16 mouse cellular contexts compared by ENCODE assay signal in the genomic region with DNA sequence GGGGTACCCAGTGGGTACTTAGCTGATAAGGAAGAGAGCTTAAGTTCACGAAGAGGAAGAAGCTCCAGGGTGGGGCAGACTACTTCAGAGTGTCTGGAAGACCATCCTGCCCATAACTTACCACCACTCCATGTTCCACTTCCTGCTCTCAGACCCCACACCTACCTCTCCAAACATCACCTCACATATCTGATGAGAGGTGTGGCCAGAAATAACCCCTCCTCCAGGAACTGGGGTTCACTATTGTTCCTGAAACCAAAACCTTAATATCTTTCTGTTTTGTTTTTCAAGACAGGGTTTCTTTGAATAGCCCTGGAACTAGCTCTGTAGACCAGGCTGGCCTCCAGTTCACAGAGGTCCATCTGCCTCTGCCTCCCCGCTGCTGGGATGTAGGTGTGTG. TPM values are rescaled to one million over a fixed set of nuclear protein-coding genes. Genes with fewer than 3 reads are reported as not detected.
DNase-seq lines count a peak whose midpoint lies in the region; ATAC-seq and TF ChIP-seq lines count a peak whose summit lies in the region.
"Had no signal": no experiment of that assay in that cellular context is flagged by ENCODE, and none has a peak within 500 bp of the region (broad histone marks: within the 10 kb centered on the region; RNA-seq: fewer than 3 reads in every experiment).

No protein-coding gene starts in this region.

- 73% methylated on average over 2 of the region's 2 CpGs for WGBS in embryonic facial prominence, embryonic 15.5 days
- 85% methylated on average over 2 of the region's 2 CpGs for WGBS in hindbrain, embryonic 13.5 days
- 77% methylated on average over 2 of the region's 2 CpGs for WGBS in midbrain, embryonic 13.5 days

- peaks cover 16 to 43% of the 10 kb centered on the region in 2 experiments for H3K36me3 ChIP-seq in CH12.LX (replicated peaks in 1 of 2; ENCODE audit: control insufficient read depth in 1 of 2, insufficient read depth in 1 of 2, low read length in 1 of 2)
- H3K36me3 ChIP-seq in embryonic facial prominence, embryonic 15.5 days, result peaks cover 7% of the 10 kb centered on the region; the same call in 1 of the 2 replicates
- H3K36me3 ChIP-seq in hindbrain, embryonic 13.5 days, result 0 out of 2 replicates have a peak, but pooled peaks cover 3% of the 10 kb centered on the region
- H3K36me3 ChIP-seq in midbrain, embryonic 13.5 days, result peaks cover 4% of the 10 kb centered on the region; the same call in 1 of the 2 replicates

- H3K27me3 ChIP-seq in CH12.LX (replicated peaks), result no peaks in the 10 kb centered on the region
- no peaks in the 10 kb centered on the region for H3K27me3 ChIP-seq in embryonic facial prominence, embryonic 15.5 days
- H3K27me3 ChIP-seq in hindbrain, embryonic 13.5 days, result no peaks in the 10 kb centered on the region
- no peaks in the 10 kb centered on the region for H3K27me3 ChIP-seq in midbrain, embryonic 13.5 days

- in situ Hi-C loops in CH12.LX (cut with MboI; ENCODE audit: low pct_ligation_motif_present, low pct_unique_long_range_greater_than_20kb, low sequenced_read_pairs), result no loop called here

- no peaks in the 10 kb centered on the region for H3K9me3 ChIP-seq in CH12.LX (replicated peaks; ENCODE audit: low read length)
- H3K9me3 ChIP-seq in embryonic facial prominence, embryonic 15.5 days (replicated peaks), result no peaks in the 10 kb centered on the region
- H3K9me3 ChIP-seq in hindbrain, embryonic 13.5 days, result no peaks in the 10 kb centered on the region
- no peaks in the 10 kb centered on the region for H3K9me3 ChIP-seq in midbrain, embryonic 13.5 days
- H3K9me3 ChIP-seq: heart, embryonic 10.5 days had no signal

- dilution Hi-C loops in CH12.LX (cut with MboI; ENCODE audit: extremely low pct_ligation_motif_present, extremely low pct_unique_long_range_greater_than_20kb, low sequenced_read_pairs), result no loop called here

- no peak for DNase-seq in CH12.LX (ENCODE audit: extremely low read depth)
- DNase-seq in layer of hippocampus, postnatal 25 days (ENCODE audit: extremely low spot score in 1 of 2, low spot score in 1 of 2), result no peak
- DNase-seq in frontal cortex, postnatal 10 days (ENCODE audit: low spot score in 2 of 2), result no peak
- no peak for DNase-seq in ovary, postnatal 10 days (ENCODE audit: low spot score)
- no peak for DNase-seq in retina, postnatal 1 day
- DNase-seq: cerebellum, adult 9-11 months; lung, adult 2 months; thymus, postnatal 36 days had no signal

- H3K4me2 ChIP-seq in CH12.LX (ENCODE audit: insufficient read depth, low read depth, poor library complexity, severe bottlenecking), result peak overlapping the region; percentile 23; the same call in 1 of the 2 replicates
- H3K4me2 ChIP-seq in embryonic facial prominence, embryonic 15.5 days (replicated peaks), result no peak overlapping the region
- peak overlapping the region; percentile 83 for H3K4me2 ChIP-seq in hindbrain, embryonic 13.5 days
- peak overlapping the region; percentile 80 for H3K4me2 ChIP-seq in midbrain, embryonic 13.5 days (replicated peaks)

- H3K27ac ChIP-seq in CH12.LX (ENCODE audit: insufficient read depth, low read depth), result peak overlapping the region; percentile 30
- peak overlapping the region; percentile 35 for H3K27ac ChIP-seq in embryonic facial prominence, embryonic 15.5 days (replicated peaks)
- peak overlapping the region; percentile 87 for H3K27ac ChIP-seq in hindbrain, embryonic 13.5 days
- peak overlapping the region; percentile 93 for H3K27ac ChIP-seq in midbrain, embryonic 13.5 days
- H3K27ac ChIP-seq: heart, embryonic 10.5 days had no signal

- no peak for TF ChIP-seq EP300 in CH12.LX (IDR thresholded peaks at IDR 0.05; ENCODE audit: low read length)

- no peak for TF ChIP-seq POLR2A in CH12.LX (IDR thresholded peaks at IDR 0.05; ENCODE audit: low read depth, low read length)

- peaks cover 46 to 87% of the 10 kb centered on the region in 2 experiments for H3K4me1 ChIP-seq in CH12.LX (ENCODE audit: control insufficient read depth in 1 of 2, insufficient read depth in 2 of 2)
- H3K4me1 ChIP-seq in embryonic facial prominence, embryonic 15.5 days, result peaks cover 48% of the 10 kb centered on the region
- peaks cover 82% of the 10 kb centered on the region for H3K4me1 ChIP-seq in hindbrain, embryonic 13.5 days (replicated peaks)
- H3K4me1 ChIP-seq in midbrain, embryonic 13.5 days (replicated peaks), result peaks cover 88% of the 10 kb centered on the region

- no peak for ATAC-seq in embryonic facial prominence, embryonic 15.5 days (ENCODE audit: insufficient number of reproducible peaks, low FRiP score, low TSS enrichment, low read depth)
- ATAC-seq in hindbrain, embryonic 13.5 days (ENCODE audit: low FRiP score), result no peak
- no peak for ATAC-seq in midbrain, embryonic 13.5 days
- ATAC-seq: intestine, embryonic 16.5 days had no signal

- H3K79me2 ChIP-seq in CH12.LX (replicated peaks; ENCODE audit: control insufficient read depth, extremely low read depth, insufficient read depth, poor library complexity, severe bottlenecking), result peaks cover 6% of the 10 kb centered on the region; the same call in 1 of the 2 replicates

- peak overlapping the region in 1 of 3 experiments; percentile 35 for H3K4me3 ChIP-seq in CH12.LX (replicated peaks in 1 of 3; ENCODE audit: low read depth in 2 of 3, low read length in 2 of 3, poor library complexity in 1 of 3)
- H3K4me3 ChIP-seq in embryonic facial prominence, embryonic 15.5 days (replicated peaks), result no peak overlapping the region
- H3K4me3 ChIP-seq in hindbrain, embryonic 13.5 days, result peak overlapping the region; percentile 17
- peak overlapping the region; percentile 50 for H3K4me3 ChIP-seq in midbrain, embryonic 13.5 days (replicated peaks)
- H3K4me3 ChIP-seq: erythroblast, embryonic 14.5 days; heart, embryonic 10.5 days had no signal

- TF ChIP-seq RAD21 in CH12.LX (IDR thresholded peaks at IDR 0.05; ENCODE audit: low read depth, low read length), result no peak

- peak overlapping the region; percentile 5; the same call in 1 of the 2 replicates for H3K9ac ChIP-seq in CH12.LX (ENCODE audit: insufficient read depth, low read depth)
- H3K9ac ChIP-seq in embryonic facial prominence, embryonic 15.5 days, result no peak overlapping the region
- peak overlapping the region; percentile 60 for H3K9ac ChIP-seq in hindbrain, embryonic 13.5 days
- H3K9ac ChIP-seq in midbrain, embryonic 13.5 days (replicated peaks), result peak overlapping the region; percentile 53; the same call in 1 of the 2 replicates

- TF ChIP-seq CTCF in CH12.LX (conservative IDR thresholded peaks at IDR 0.05 in 1 of 2, IDR thresholded peaks at IDR 0.05 in 1 of 2; ENCODE audit: low read depth in 2 of 2, low read length in 2 of 2), result no peak

TF ChIP-seq in CH12.LX, 34 proteins besides CTCF, POLR2A, EP300 and RAD21:
- TF ChIP-seq ZC3H11A (IDR thresholded peaks at IDR 0.05; ENCODE audit: low read depth, low read length) (no peak), MEF2A (IDR thresholded peaks at IDR 0.05; ENCODE audit: borderline replicate concordance, low read depth, low read length) (0 out of 2 replicates have a peak, but pooled peaks have one; percentile 53), ELF1 (IDR thresholded peaks at IDR 0.05; ENCODE audit: low read depth, low read length) (peak; percentile 58), SIN3A (IDR thresholded peaks at IDR 0.05; ENCODE audit: low read length) (peak; percentile 9; the same call in 1 of the 2 replicates), MAX (IDR thresholded peaks at IDR 0.05; ENCODE audit: low read length) (0 out of 2 replicates have a peak, but pooled peaks have one; percentile 14), BHLHE40 (IDR thresholded peaks at IDR 0.05; ENCODE audit: low read depth, low read length) (no peak)

RNA-seq across cellular contexts. Expression of a gene that starts 12.2 kb away (rescaled TPM):
- total RNA-seq in CH12.LX (2012; rRNA removed) (8.9 and 9.8 TPM in 2 replicates), CH12.LX (2014; rRNA removed) (3.0 and 3.7 TPM in 2 replicates)
- 5.2 and 6.3 TPM in 2 replicates for polyA plus RNA-seq in CH12.LX (2012; ENCODE audit: insufficient read length, low read depth)
- polyA plus RNA-seq in embryonic facial prominence, embryonic 15.5 days (2015; fragmentation: Nextera tagmentation; extraction: Ambion mirVana), result 29.5 and 30.7 TPM in 2 replicates
- 68.1 and 71.4 TPM in 2 replicates for polyA plus RNA-seq in hindbrain, embryonic 13.5 days (2015; fragmentation: Nextera tagmentation; extraction: Ambion mirVana)
- 97.0 and 97.3 TPM in 2 replicates for polyA plus RNA-seq in midbrain, embryonic 13.5 days (2015; fragmentation: Nextera tagmentation; extraction: Ambion mirVana)
- 1 to 10 TPM; 7.7 to 8.5 TPM for total RNA-seq in layer of hippocampus, postnatal 25 days (2021)

RNA-seq across cellular contexts. Expression of a gene that starts 28.5 kb away (rescaled TPM):
- total RNA-seq in CH12.LX (2012; rRNA removed) (0.17 and 0.55 TPM in 2 replicates), CH12.LX (2014; rRNA removed) (0.23 TPM in 1 of 2 replicates, not detected in the other)
- 0.12 and 0.17 TPM in 2 replicates for polyA plus RNA-seq in CH12.LX (2012; ENCODE audit: insufficient read length, low read depth)
- 5.9 and 6.3 TPM in 2 replicates for polyA plus RNA-seq in embryonic facial prominence, embryonic 15.5 days (2015; fragmentation: Nextera tagmentation; extraction: Ambion mirVana)
- 0.55 and 1.2 TPM in 2 replicates for polyA plus RNA-seq in hindbrain, embryonic 13.5 days (2015; fragmentation: Nextera tagmentation; extraction: Ambion mirVana)
- 0.55 and 0.99 TPM in 2 replicates for polyA plus RNA-seq in midbrain, embryonic 13.5 days (2015; fragmentation: Nextera tagmentation; extraction: Ambion mirVana)
- total RNA-seq in layer of hippocampus, postnatal 25 days (2021), result 1 to 10 TPM; 2.6 TPM

RNA-seq across cellular contexts. Expression of a gene that starts 56.8 kb away (rescaled TPM):
- total RNA-seq in CH12.LX (2012; rRNA removed) (0.04 TPM in 1 of 2 replicates, not detected in the other), CH12.LX (2014; rRNA removed) (not detected in 2 replicates)
- polyA plus RNA-seq in CH12.LX (2012; ENCODE audit: insufficient read length, low read depth), result not detected in 2 replicates
- polyA plus RNA-seq in embryonic facial prominence, embryonic 15.5 days (2015; fragmentation: Nextera tagmentation; extraction: Ambion mirVana), result 1.4 and 2.8 TPM in 2 replicates
- 0.35 and 0.64 TPM in 2 replicates for polyA plus RNA-seq in hindbrain, embryonic 13.5 days (2015; fragmentation: Nextera tagmentation; extraction: Ambion mirVana)
- polyA plus RNA-seq in midbrain, embryonic 13.5 days (2015; fragmentation: Nextera tagmentation; extraction: Ambion mirVana), result 0.10 and 0.11 TPM in 2 replicates
- under 1 TPM; 0.30 to 0.96 TPM for total RNA-seq in layer of hippocampus, postnatal 25 days (2021)
- total RNA-seq: layer of hippocampus, adult 18-20 months; left cerebral cortex, postnatal 4 days had no signal
- polyA plus RNA-seq: erythroblast, embryonic 14.5 days had no signal

Comparison
In these comparisons a context has a peak if more than half of its experiments do, and no peak if none do; other contexts are left out.
1. H3K27ac ChIP-seq: peak in every context shown above with its lines; median percentile 93 in midbrain, embryonic 13.5 days; 87 in hindbrain, embryonic 13.5 days; 35 in embryonic facial prominence, embryonic 15.5 days; 30 in CH12.LX.